Mouse (Mus musculus): ENCODE results near the gene Pak1. TPM values are rescaled to one million over a fixed set of nuclear protein-coding genes. Genes with fewer than 3 reads are reported as not detected.

Gene Pak1
- polyA plus RNA-seq, 1 experiment: 39.1 TPM

DNA sequence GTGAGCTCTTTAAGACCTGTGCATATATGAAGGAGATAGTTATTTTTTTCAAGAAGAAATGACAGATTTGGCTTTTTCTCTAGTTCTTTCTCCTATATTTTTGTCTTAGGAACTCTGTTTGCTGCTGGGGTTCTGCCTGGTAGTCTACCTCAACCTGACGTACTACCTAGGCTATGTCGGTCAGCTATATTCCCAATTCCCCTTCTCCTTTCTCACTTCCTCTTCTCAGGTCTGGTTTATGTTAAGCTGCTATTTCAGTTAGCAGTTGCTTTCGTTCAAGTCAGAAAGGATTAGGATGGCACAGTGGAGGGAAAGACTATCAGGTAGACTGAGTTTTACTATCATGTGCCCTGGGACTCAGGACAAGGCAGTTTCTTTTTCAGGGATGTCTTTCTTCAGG is 75.2 kb downstream of the Pak1 start:
- no peak for TF ChIP-seq MYOD1 (IDR thresholded peaks at IDR 0.05; ENCODE audit: control insufficient read depth, insufficient read length, low read depth)
- TF ChIP-seq USF1 (IDR thresholded peaks at IDR 0.05; ENCODE audit: low read depth): no peak
- no peak for TF ChIP-seq MAX (IDR thresholded peaks at IDR 0.05)
- TF ChIP-seq CTCF (IDR thresholded peaks at IDR 0.05; ENCODE audit: control insufficient read depth, insufficient read depth, insufficient read length): no peak
- no peak for TF ChIP-seq FOSL1 (IDR thresholded peaks at IDR 0.05; ENCODE audit: insufficient read depth, low read length, poor library complexity, severe bottlenecking)
- TF ChIP-seq MYOG (IDR thresholded peaks at IDR 0.05; ENCODE audit: control insufficient read depth, extremely low read depth, insufficient read length): no peak
- TF ChIP-seq CEBPB (IDR thresholded peaks at IDR 0.05; ENCODE audit: low read depth): no peak
- Histone ChIP-seq H3ac (ENCODE audit: control insufficient read depth, insufficient read length, low read depth) (no peak overlapping the region), H3K27me3 (ENCODE audit: control insufficient read depth, insufficient read depth, insufficient read length) (no peaks in the 10 kb centered on the region), H3K36me3 (ENCODE audit: control insufficient read depth, insufficient read depth) (peaks cover 18% of the 10 kb centered on the region), H3K79me3 (ENCODE audit: low read depth) (peaks cover 3% of the 10 kb centered on the region), H3K4me3 (ENCODE audit: insufficient read depth, poor library complexity, severe bottlenecking) (no peak overlapping the region), H3K79me2 (ENCODE audit: control insufficient read depth, insufficient read depth) (no peaks in the 10 kb centered on the region)

DNA sequence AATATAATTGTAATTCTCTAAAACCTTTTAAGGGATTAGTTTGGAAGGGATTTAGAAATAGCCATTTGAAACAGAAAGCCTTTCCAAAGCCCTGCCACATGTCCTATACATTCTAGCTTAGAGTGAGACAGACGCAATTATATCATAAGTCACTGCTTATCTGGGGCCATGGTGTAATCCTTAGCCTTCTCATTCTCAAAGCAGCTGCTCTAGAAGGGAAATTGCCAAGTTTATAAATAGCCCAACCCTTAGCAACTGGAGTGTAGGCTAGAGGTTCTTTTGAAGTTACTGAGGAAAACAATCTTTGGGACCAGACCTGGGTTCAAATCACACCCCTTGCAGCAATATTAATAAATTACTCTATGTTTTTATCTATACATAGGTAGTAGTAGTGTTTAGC is 76.2 kb downstream of the Pak1 start:
- TF ChIP-seq MYOD1 (IDR thresholded peaks at IDR 0.05; ENCODE audit: control insufficient read depth, insufficient read length, low read depth): no peak
- no peak for TF ChIP-seq USF1 (IDR thresholded peaks at IDR 0.05; ENCODE audit: low read depth)
- no peak for TF ChIP-seq CEBPB (IDR thresholded peaks at IDR 0.05; ENCODE audit: low read depth)
- TF ChIP-seq MYOG (IDR thresholded peaks at IDR 0.05; ENCODE audit: control insufficient read depth, extremely low read depth, insufficient read length): no peak
- TF ChIP-seq MAX (IDR thresholded peaks at IDR 0.05): no peak
- TF ChIP-seq FOSL1 (IDR thresholded peaks at IDR 0.05; ENCODE audit: insufficient read depth, low read length, poor library complexity, severe bottlenecking): no peak
- no peak for TF ChIP-seq CTCF (IDR thresholded peaks at IDR 0.05; ENCODE audit: control insufficient read depth, insufficient read depth, insufficient read length)
- Histone ChIP-seq H3K79me3 (ENCODE audit: low read depth) (peaks cover 3% of the 10 kb centered on the region), H3ac (ENCODE audit: control insufficient read depth, insufficient read length, low read depth) (no peak overlapping the region), H3K79me2 (ENCODE audit: control insufficient read depth, insufficient read depth) (no peaks in the 10 kb centered on the region), H3K36me3 (ENCODE audit: control insufficient read depth, insufficient read depth) (peaks cover 18% of the 10 kb centered on the region), H3K4me3 (ENCODE audit: insufficient read depth, poor library complexity, severe bottlenecking) (no peak overlapping the region), H3K27me3 (ENCODE audit: control insufficient read depth, insufficient read depth, insufficient read length) (no peaks in the 10 kb centered on the region)

DNA sequence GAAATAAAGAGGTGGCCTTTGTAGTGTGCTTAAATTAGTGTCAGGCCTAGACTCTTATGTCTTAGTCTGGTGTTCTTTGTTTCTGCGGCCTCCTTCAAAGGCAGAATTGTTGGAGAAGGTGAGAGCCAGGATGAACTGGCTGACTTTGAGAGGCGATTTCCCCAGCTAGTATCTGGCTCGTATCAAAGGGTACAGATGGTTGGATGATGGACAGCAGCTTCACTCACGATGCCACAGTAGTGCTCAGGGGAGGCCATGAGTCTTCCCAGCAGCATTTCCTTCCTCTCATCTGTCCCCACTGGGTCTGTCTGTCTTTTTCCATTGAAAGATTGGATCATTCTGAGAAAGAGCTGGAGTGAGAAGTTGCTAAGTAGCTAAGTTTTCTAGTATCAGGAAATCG is 79.5 kb downstream of the Pak1 start:
- Histone ChIP-seq H3K79me2 (ENCODE audit: control insufficient read depth, insufficient read depth) (no peaks in the 10 kb centered on the region), H3K36me3 (ENCODE audit: control insufficient read depth, insufficient read depth) (peaks cover 24% of the 10 kb centered on the region), H3K27me3 (ENCODE audit: control insufficient read depth, insufficient read depth, insufficient read length) (no peaks in the 10 kb centered on the region), H3K4me3 (ENCODE audit: insufficient read depth, poor library complexity, severe bottlenecking) (no peak overlapping the region), H3K79me3 (ENCODE audit: low read depth) (no peaks in the 10 kb centered on the region), H3ac (ENCODE audit: control insufficient read depth, insufficient read length, low read depth) (no peak overlapping the region)
- TF ChIP-seq MAX (IDR thresholded peaks at IDR 0.05) (no peak), CTCF (IDR thresholded peaks at IDR 0.05; ENCODE audit: control insufficient read depth, insufficient read depth, insufficient read length) (no peak), MYOG (IDR thresholded peaks at IDR 0.05; ENCODE audit: control insufficient read depth, extremely low read depth, insufficient read length) (no peak)

DNA sequence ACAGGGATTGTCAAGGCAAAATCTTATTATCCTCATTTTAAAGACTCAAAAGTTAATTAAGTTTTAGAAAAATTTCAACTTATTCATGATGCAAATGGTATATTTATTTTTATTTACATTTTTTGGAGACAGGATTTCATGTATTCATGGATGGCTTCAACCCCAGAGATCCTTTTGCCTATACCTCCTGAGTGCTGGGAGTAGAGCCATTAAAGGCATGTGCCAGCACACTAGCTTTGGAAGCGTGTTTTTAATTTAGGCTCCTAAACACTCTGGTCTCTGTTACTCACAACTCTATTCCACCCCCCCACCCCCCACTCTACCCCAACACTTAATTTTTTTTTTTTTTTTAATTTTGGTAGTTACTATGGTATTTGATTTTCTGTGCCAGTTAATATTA is 80.4 kb downstream of the Pak1 start:
- TF ChIP-seq CTCF (IDR thresholded peaks at IDR 0.05; ENCODE audit: control insufficient read depth, insufficient read depth, insufficient read length): no peak
- TF ChIP-seq MYOD1 (IDR thresholded peaks at IDR 0.05; ENCODE audit: control insufficient read depth, insufficient read length, low read depth): no peak

DNA sequence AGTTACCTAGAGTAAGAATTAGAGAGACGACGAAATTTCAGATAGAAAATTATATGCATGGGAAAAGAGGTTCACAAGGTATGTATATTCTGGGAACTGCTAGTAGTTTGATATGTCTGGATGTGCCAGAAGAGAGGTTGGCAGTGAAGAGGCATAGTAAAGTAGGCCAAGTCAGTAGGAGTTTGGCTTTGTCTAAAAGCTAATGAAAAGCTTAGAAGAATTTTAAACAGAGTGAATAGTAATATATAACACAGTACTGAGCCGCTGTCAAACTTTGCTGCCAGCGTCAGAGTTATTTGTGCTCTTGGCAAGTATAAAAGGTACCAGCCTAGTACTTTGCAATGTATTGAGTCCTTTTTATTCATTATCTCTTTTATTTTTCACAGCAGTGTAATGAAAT is 84.1 kb downstream of the Pak1 start:
- H3K36me3 ChIP-seq (ENCODE audit: control insufficient read depth, insufficient read depth): peaks cover 15% of the 10 kb centered on the region
- no peak overlapping the region for H3K4me3 ChIP-seq (ENCODE audit: insufficient read depth, poor library complexity, severe bottlenecking)
- no peaks in the 10 kb centered on the region for H3K79me2 ChIP-seq (ENCODE audit: control insufficient read depth, insufficient read depth)
- TF ChIP-seq MYOG (IDR thresholded peaks at IDR 0.05; ENCODE audit: control insufficient read depth, extremely low read depth, insufficient read length): no peak
- no peak for TF ChIP-seq MAX (IDR thresholded peaks at IDR 0.05)
- TF ChIP-seq FOSL1 (IDR thresholded peaks at IDR 0.05; ENCODE audit: insufficient read depth, low read length, poor library complexity, severe bottlenecking): no peak
- no peak for TF ChIP-seq USF1 (IDR thresholded peaks at IDR 0.05; ENCODE audit: low read depth)
- TF ChIP-seq CEBPB (IDR thresholded peaks at IDR 0.05; ENCODE audit: low read depth): no peak
- TF ChIP-seq MYOD1 (IDR thresholded peaks at IDR 0.05; ENCODE audit: control insufficient read depth, insufficient read length, low read depth): no peak
- no peak for TF ChIP-seq CTCF (IDR thresholded peaks at IDR 0.05; ENCODE audit: control insufficient read depth, insufficient read depth, insufficient read length)
- no peak overlapping the region for H3ac ChIP-seq (ENCODE audit: control insufficient read depth, insufficient read length, low read depth)
- H3K27me3 ChIP-seq (ENCODE audit: control insufficient read depth, insufficient read depth, insufficient read length): no peaks in the 10 kb centered on the region
- no peaks in the 10 kb centered on the region for H3K79me3 ChIP-seq (ENCODE audit: low read depth)

More for the DNA sequence above, 80.4 kb downstream of the Pak1 start:
- Histone ChIP-seq H3K4me3 (ENCODE audit: insufficient read depth, poor library complexity, severe bottlenecking) (no peak overlapping the region), H3ac (ENCODE audit: control insufficient read depth, insufficient read length, low read depth) (no peak overlapping the region), H3K27me3 (ENCODE audit: control insufficient read depth, insufficient read depth, insufficient read length) (no peaks in the 10 kb centered on the region), H3K79me3 (ENCODE audit: low read depth) (no peaks in the 10 kb centered on the region), H3K79me2 (ENCODE audit: control insufficient read depth, insufficient read depth) (no peaks in the 10 kb centered on the region), H3K36me3 (ENCODE audit: control insufficient read depth, insufficient read depth) (peaks cover 24% of the 10 kb centered on the region)

DNA sequence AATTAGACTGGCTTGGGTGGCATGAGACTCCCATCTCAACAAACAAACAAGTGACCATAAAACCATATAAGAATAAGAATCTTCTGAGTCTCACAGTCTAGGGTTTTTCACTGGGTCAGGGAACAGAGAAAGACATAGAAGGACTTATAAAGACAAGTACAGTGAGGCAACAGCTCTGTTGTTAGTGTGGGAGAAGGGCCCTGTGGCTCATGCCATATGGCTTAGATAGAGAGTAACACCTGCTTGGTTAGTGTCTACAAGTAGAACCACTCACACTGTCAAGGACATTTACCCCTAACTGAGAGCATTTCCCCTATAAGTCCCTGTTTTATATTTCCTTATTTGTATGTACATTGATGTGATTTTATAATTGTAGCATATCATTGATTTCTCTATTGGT is 85.0 kb downstream of the Pak1 start:
- TF ChIP-seq MYOD1 (IDR thresholded peaks at IDR 0.05; ENCODE audit: control insufficient read depth, insufficient read length, low read depth): no peak
- no peak for TF ChIP-seq FOSL1 (IDR thresholded peaks at IDR 0.05; ENCODE audit: insufficient read depth, low read length, poor library complexity, severe bottlenecking)
- TF ChIP-seq MYOG (IDR thresholded peaks at IDR 0.05; ENCODE audit: control insufficient read depth, extremely low read depth, insufficient read length): no peak
- TF ChIP-seq CTCF (IDR thresholded peaks at IDR 0.05; ENCODE audit: control insufficient read depth, insufficient read depth, insufficient read length): no peak
- no peak for TF ChIP-seq USF1 (IDR thresholded peaks at IDR 0.05; ENCODE audit: low read depth)
- TF ChIP-seq CEBPB (IDR thresholded peaks at IDR 0.05; ENCODE audit: low read depth): no peak
- no peak for TF ChIP-seq MAX (IDR thresholded peaks at IDR 0.05)
- H3ac ChIP-seq (ENCODE audit: control insufficient read depth, insufficient read length, low read depth): no peak overlapping the region
- H3K36me3 ChIP-seq (ENCODE audit: control insufficient read depth, insufficient read depth): peaks cover 6% of the 10 kb centered on the region
- no peaks in the 10 kb centered on the region for H3K27me3 ChIP-seq (ENCODE audit: control insufficient read depth, insufficient read depth, insufficient read length)
- no peak overlapping the region for H3K4me3 ChIP-seq (ENCODE audit: insufficient read depth, poor library complexity, severe bottlenecking)
- no peaks in the 10 kb centered on the region for H3K79me2 ChIP-seq (ENCODE audit: control insufficient read depth, insufficient read depth)
- H3K79me3 ChIP-seq (ENCODE audit: low read depth): no peaks in the 10 kb centered on the region

Data from C2C12 (cell line).